Mouse (Mus musculus): ENCODE measurements around the gene Slc25a3.

The Slc25a3 gene

DNA sequence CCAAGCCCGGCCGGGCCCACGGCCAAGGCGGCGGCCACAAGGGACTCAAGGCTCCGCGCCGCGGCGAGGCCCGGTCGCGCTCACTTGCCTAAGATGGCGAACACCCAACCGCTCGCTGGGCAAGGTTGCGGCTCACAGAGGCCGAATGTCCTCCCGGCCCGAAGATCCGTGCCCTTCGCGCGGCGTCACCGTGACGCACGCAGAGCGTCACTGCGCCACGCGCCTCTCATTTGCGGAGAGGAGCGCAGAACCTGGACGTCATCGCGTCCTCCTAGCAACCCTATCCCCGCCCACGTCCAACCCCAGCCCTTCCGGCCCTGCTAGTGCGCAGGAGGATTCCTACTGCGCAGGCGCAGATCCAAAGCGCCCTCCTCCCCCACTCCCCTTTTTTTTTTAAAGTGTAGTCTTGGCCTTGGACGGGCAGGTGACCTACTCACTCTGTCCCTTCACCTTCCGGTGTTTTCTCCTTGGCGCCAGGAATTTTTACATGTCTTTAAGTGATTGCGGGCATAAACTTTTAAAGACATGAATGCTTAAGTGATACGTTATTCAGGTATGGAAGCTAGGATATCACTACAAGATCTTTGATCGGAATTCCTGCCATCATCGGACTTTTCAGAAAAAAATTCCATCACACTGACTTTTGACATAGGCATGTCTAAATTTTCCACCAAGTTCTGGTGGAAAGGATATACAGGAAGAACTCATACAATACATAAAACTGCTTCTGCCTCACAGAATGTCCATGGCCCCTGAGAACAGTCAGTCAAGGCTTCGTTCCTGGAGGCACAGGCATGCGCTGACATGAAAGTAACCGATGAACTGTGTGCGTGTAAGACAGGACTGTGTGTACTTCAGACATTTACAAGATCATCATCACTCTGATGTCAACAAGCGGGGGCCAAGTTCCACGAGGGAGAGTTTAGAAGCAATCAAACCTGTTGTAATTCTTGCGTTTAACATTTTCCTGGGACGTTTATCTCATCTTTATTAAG is at the start of gene Slc25a3:
TSS of gene Slc25a3 (minus strand) at position 232 of the 995 bp plus-strand sequence.
- DNase-seq (ENCODE audit: low read depth, low spot score) = peak; percentile 99

DNA sequence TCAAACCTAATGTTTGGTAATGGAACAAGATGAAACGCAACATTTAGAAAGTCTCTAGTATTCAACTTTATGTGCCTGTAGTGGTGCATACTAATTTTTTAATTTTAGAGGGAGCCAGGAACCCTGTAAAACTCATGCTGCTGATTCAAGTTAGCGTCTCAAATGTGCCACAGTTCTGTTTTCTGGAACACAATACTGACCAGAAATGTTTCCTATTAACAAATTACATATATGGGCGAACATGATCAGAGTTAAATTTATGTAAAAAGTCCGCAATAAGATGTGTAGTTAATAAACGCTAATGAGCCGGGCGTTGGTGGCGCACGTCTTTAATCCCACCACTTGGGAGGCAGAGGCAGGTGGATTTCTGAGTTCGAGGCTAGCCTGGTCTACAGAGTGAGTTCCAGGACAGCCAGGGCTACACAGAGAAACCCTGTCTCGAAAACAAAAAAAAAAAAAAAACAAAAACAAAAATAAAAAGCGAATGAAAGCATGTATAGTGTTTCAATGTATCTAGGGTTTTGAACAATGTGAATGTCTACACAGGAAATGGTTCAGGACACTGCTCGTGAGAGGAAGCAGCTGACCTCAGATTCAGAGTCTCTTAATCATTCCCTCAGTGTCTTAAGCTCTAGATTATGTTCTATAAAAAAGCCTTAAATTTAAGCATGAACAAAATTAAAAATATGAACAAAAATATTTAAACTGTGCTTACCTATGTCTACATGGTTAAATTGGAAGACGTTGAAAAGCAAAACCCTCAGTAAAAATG is 48.7 kb upstream of the Slc25a3 start:
- DNase-seq (ENCODE audit: low read depth, low spot score) = no peak

- peak; percentile 84 for DNase-seq (ENCODE audit: low read depth, low spot score)
Measured at GRCm38 (mm10) chr10:91171455-91172328, 47.8 kb upstream of the Slc25a3 start.

DNA sequence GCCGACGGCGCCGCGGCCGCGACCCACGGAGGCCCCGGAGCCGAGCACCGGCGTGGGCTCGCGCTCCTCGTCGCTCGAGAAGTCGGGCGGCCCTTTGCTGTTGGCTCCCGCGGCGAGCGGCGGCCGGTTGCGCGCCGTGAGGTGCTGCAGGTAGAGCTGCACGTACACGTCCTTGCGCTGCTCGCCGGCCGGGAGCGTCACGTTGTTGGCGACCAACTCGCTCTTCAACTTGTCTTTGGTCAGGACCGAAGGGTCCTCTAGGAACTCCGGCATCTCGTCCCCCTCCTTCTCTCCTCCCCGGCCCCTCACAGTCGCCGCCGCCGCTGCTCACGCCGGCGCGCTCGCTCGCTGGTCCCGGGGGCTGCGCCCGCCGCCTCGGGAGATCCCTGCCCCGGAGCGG is 47.2 kb upstream of the Slc25a3 start:
- DNase-seq (ENCODE audit: low read depth, low spot score) = peak; percentile 30

GRCm38 (mm10) chr10:91170143-91170941 is 46.5 kb upstream of the Slc25a3 start:
- peak; percentile 90 for DNase-seq (ENCODE audit: low read depth, low spot score)

DNA sequence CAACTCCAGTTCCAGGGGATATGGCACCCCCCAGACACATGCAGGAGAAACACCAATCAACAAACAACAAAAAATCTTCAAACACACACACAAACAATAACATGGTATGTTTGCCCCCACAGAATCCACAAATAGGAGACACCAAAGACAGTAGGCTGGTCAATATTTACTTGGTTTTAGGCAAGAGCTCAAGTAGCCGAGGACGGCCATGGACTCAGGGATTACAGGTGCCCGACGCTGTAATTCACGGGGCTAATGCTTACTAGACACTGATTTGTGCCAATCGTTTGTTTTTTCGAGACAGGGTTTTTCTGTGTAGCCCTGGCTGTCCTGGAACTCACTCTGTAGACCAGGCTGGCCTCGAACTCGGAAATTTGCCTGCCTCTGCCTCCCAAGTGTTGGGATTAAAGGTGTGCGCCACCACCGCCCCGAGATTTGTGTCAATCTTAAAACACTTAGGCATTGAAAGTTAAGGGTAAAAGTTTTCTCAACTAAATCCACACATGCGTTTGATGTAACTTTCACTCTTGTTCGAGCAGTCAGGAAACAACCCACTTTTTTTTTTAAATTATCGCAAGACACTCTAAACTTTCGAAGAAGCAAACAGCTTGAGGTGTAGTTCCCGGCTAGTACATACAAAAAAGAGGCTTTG is 45.7 kb upstream of the Slc25a3 start:
- DNase-seq (ENCODE audit: low read depth, low spot score) = no peak

GRCm38 (mm10) chr10:91167352-91167751 is 43.5 kb upstream of the Slc25a3 start:
- no peak for DNase-seq (ENCODE audit: low read depth, low spot score)

GRCm38 (mm10) chr10:91166890-91167289 is 43.0 kb upstream of the Slc25a3 start:
- DNase-seq (ENCODE audit: low read depth, low spot score) = peak; percentile 87

GRCm38 (mm10) chr10:91165850-91166249 is 42.0 kb upstream of the Slc25a3 start:
- DNase-seq (ENCODE audit: low read depth, low spot score) = no peak

DNA sequence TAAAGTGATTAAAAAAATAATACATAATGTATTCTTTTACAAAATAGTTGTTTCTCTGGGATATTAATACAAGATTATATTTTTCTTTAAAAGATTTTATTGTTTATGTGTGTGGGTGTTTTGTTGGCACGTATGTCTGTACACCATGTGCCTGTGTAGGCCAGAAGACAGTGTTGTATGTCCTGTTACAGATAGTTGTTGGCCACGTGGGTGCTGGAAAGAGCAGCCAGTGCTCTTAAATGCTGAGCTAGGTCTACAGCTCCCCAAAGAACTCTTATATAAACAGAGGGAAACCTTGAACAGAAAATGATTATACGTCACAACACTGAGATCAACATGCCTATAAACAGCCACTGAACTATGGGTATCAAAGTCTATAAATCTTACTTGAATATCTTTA is 40.6 kb upstream of the Slc25a3 start:
- no peak for DNase-seq (ENCODE audit: low read depth, low spot score)

GRCm38 (mm10) chr10:91162511-91163163 is 38.8 kb upstream of the Slc25a3 start:
- no peak for DNase-seq (ENCODE audit: low read depth, low spot score)

- DNase-seq (ENCODE audit: low read depth, low spot score) = no peak
Measured at GRCm38 (mm10) chr10:91162077-91162476, 38.2 kb upstream of the Slc25a3 start.

- DNase-seq (ENCODE audit: low read depth, low spot score) = no peak
Measured at GRCm38 (mm10) chr10:91161006-91161405, 37.1 kb upstream of the Slc25a3 start.

- DNase-seq (ENCODE audit: low read depth, low spot score) = no peak
Measured at GRCm38 (mm10) chr10:91158442-91158841, 34.6 kb upstream of the Slc25a3 start.

- DNase-seq (ENCODE audit: low read depth, low spot score) = no peak
Measured at GRCm38 (mm10) chr10:91156338-91156737, 32.5 kb upstream of the Slc25a3 start.

GRCm38 (mm10) chr10:91153894-91154503 is 30.1 kb upstream of the Slc25a3 start:
- no peak for DNase-seq (ENCODE audit: low read depth, low spot score)

DNA sequence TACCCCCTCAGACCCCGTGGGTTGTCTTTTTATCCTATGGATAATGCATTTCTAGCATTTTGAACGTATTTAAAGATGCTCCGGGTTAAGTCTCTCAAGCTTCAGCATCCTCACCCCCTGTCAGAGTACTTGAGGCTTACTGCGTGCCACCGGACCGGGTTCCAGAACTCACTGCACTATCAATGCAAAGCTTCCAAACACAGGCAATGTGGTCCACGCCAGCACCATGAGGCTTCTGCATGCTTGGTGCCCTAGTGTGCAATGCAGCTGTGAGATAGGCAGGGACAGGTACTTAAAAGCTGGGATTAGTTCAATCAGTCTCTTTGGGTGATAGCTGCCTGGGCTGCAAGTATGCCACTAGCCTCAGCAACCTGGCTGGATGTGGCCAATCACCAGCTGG is 21.6 kb upstream of the Slc25a3 start:
- no peak for DNase-seq (ENCODE audit: low read depth, low spot score)

- no peak for DNase-seq (ENCODE audit: low read depth, low spot score)
Measured at GRCm38 (mm10) chr10:91143313-91144230, 19.7 kb upstream of the Slc25a3 start.

All from ES-CJ7 (cell line).